Comparison of ENCODE assay signal across 8 mouse cellular contexts in genomic region chr17:33953961-33954565, GRCm38 (mm10). TPM values are rescaled to one million over a fixed set of nuclear protein-coding genes. Genes with fewer than 3 reads are reported as not detected.
DNase-seq lines count a peak whose midpoint lies in the region; ATAC-seq and TF ChIP-seq lines count a peak whose summit lies in the region.

No protein-coding gene starts in this region.

- H3K36me3 ChIP-seq in lung, embryonic 15.5 days: peaks cover 37% of the 10 kb centered on the region
- H3K36me3 ChIP-seq in intestine, postnatal 0 days (ENCODE audit: control insufficient read depth, insufficient read depth): peaks cover 16% of the 10 kb centered on the region
- peaks cover 34% of the 10 kb centered on the region for H3K36me3 ChIP-seq in neural tube, embryonic 15.5 days

- TF ChIP-seq CTCF in embryonic fibroblast, embryonic 13.5 days (IDR thresholded peaks at IDR 0.05; ENCODE audit: borderline replicate concordance, insufficient read depth, low read length): no peak
- TF ChIP-seq CTCF in intestine, postnatal 0 days (IDR thresholded peaks at IDR 0.05; ENCODE audit: low read depth): no peak

- H3K27ac ChIP-seq in lung, embryonic 15.5 days: peak overlapping the region; percentile 42; the same call in 1 of the 2 replicates
- peak overlapping the region; percentile 76 for H3K27ac ChIP-seq in embryonic fibroblast, embryonic 13.5 days (ENCODE audit: insufficient read depth, low read length)
- H3K27ac ChIP-seq in intestine, postnatal 0 days (ENCODE audit: low read depth, low read length): no peak overlapping the region
- H3K27ac ChIP-seq in neural tube, embryonic 15.5 days (replicated peaks): peak overlapping the region; percentile 89; the same call in 1 of the 2 replicates

- 37% methylated on average over 5 of the region's 5 CpGs for WGBS in lung, embryonic 15.5 days
- WGBS in intestine, postnatal 0 days: 26% methylated on average over 5 of the region's 5 CpGs
- WGBS in neural tube, embryonic 15.5 days: 34% methylated on average over 5 of the region's 5 CpGs

- ATAC-seq in lung, embryonic 15.5 days (ENCODE audit: borderline replicate concordance, extremely low read depth, low FRiP score, low TSS enrichment): no peak
- no peak for ATAC-seq in intestine, postnatal 0 days
- no peak for ATAC-seq in neural tube, embryonic 15.5 days (ENCODE audit: low FRiP score)
- ATAC-seq in megakaryocyte-erythroid progenitor cell, adult 5-6 weeks (replicated peaks; ENCODE audit: low FRiP score, low TSS enrichment, poor library complexity, severe bottlenecking): no peak

- peak overlapping the region; percentile 94 for H3K9ac ChIP-seq in lung, embryonic 15.5 days
- peak overlapping the region; percentile 70 for H3K9ac ChIP-seq in intestine, postnatal 0 days (ENCODE audit: low read depth, low read length)
- peak overlapping the region; percentile 90 for H3K9ac ChIP-seq in neural tube, embryonic 15.5 days (replicated peaks)

- H3K4me3 ChIP-seq in lung, embryonic 15.5 days: peak overlapping the region; percentile 75
- H3K4me3 ChIP-seq in embryonic fibroblast, embryonic 13.5 days (ENCODE audit: insufficient read depth, low read length): peak overlapping the region; percentile 91
- H3K4me3 ChIP-seq in intestine, postnatal 0 days (ENCODE audit: low read depth, low read length): peak overlapping the region; percentile 70
- peak overlapping the region; percentile 85 for H3K4me3 ChIP-seq in neural tube, embryonic 15.5 days (replicated peaks)

- H3K27me3 ChIP-seq in lung, embryonic 15.5 days: no peaks in the 10 kb centered on the region
- H3K27me3 ChIP-seq in intestine, postnatal 0 days (replicated peaks; ENCODE audit: control insufficient read depth, insufficient read depth, low read length): no peaks in the 10 kb centered on the region
- no peaks in the 10 kb centered on the region for H3K27me3 ChIP-seq in neural tube, embryonic 15.5 days (replicated peaks)

- no peak for TF ChIP-seq POLR2A in embryonic fibroblast, embryonic 13.5 days (IDR thresholded peaks at IDR 0.05; ENCODE audit: low read depth, low read length)

- peaks cover 55% of the 10 kb centered on the region for H3K4me1 ChIP-seq in lung, embryonic 15.5 days
- H3K4me1 ChIP-seq in embryonic fibroblast, embryonic 13.5 days (ENCODE audit: control insufficient read depth, insufficient read depth, low read length): peaks cover 8% of the 10 kb centered on the region
- peaks cover 10% of the 10 kb centered on the region; the same call in 1 of the 2 replicates for H3K4me1 ChIP-seq in intestine, postnatal 0 days (replicated peaks; ENCODE audit: control insufficient read depth, insufficient read depth, low read length)
- peaks cover 75% of the 10 kb centered on the region for H3K4me1 ChIP-seq in neural tube, embryonic 15.5 days

- no peaks in the 10 kb centered on the region for H3K9me3 ChIP-seq in lung, embryonic 15.5 days
- no peaks in the 10 kb centered on the region for H3K9me3 ChIP-seq in intestine, postnatal 0 days (ENCODE audit: control insufficient read depth)
- no peaks in the 10 kb centered on the region for H3K9me3 ChIP-seq in neural tube, embryonic 15.5 days (replicated peaks)

- no peak for DNase-seq in lung, postnatal 10 days
- DNase-seq in testis, postnatal 10 days (ENCODE audit: low spot score): no peak
- no peak for DNase-seq in left cerebral cortex, adult 9 months (ENCODE audit: low spot score in 2 of 2)

- peak overlapping the region; percentile 76 for H3K4me2 ChIP-seq in lung, embryonic 15.5 days
- H3K4me2 ChIP-seq in intestine, postnatal 0 days (replicated peaks; ENCODE audit: low read depth): peak overlapping the region; percentile 79
- peak overlapping the region; percentile 83 for H3K4me2 ChIP-seq in neural tube, embryonic 15.5 days

RNA-seq across cellular contexts. Expression of gene Vps52, which starts 1.5 kb away (rescaled TPM):
- polyA plus RNA-seq in lung, embryonic 15.5 days (2015; fragmentation: Nextera tagmentation; extraction: Ambion mirVana): 49.3 and 55.4 TPM in 2 replicates
- 34.0 and 35.7 TPM in 2 replicates for polyA plus RNA-seq in embryonic fibroblast, embryonic 13.5 days (2011; ENCODE audit: insufficient read length, low read depth, missing spikeins)
- polyA plus RNA-seq in intestine, postnatal 0 days (2015; fragmentation: Nextera tagmentation; extraction: Ambion mirVana): 23.5 and 25.5 TPM in 2 replicates
- polyA plus RNA-seq in neural tube, embryonic 15.5 days (2015; fragmentation: Nextera tagmentation; extraction: Ambion mirVana): 72.3 and 75.7 TPM in 2 replicates
- 41.4 and 51.4 TPM in 2 replicates for total RNA-seq in megakaryocyte-erythroid progenitor cell, adult 5-6 weeks (2014; fragmentation: Nextera tagmentation)
- total RNA-seq in megakaryocyte-erythroid progenitor cell, adult 5-6 weeks (2017): 17.4 and 26.2 TPM in 2 replicates

RNA-seq across cellular contexts. Expression of gene Rps18, which starts 1.7 kb away (rescaled TPM):
- 1,650 and 1,822 TPM in 2 replicates for polyA plus RNA-seq in lung, embryonic 15.5 days (2015; fragmentation: Nextera tagmentation; extraction: Ambion mirVana)
- polyA plus RNA-seq in embryonic fibroblast, embryonic 13.5 days (2011; ENCODE audit: insufficient read length, low read depth, missing spikeins): 1,572 and 1,668 TPM in 2 replicates
- polyA plus RNA-seq in intestine, postnatal 0 days (2015; fragmentation: Nextera tagmentation; extraction: Ambion mirVana): 1,060 and 1,067 TPM in 2 replicates
- polyA plus RNA-seq in neural tube, embryonic 15.5 days (2015; fragmentation: Nextera tagmentation; extraction: Ambion mirVana): 778 and 1,050 TPM in 2 replicates
- total RNA-seq in megakaryocyte-erythroid progenitor cell, adult 5-6 weeks (2014; fragmentation: Nextera tagmentation): 6,055 and 6,432 TPM in 2 replicates
- 1,728 and 1,730 TPM in 2 replicates for total RNA-seq in megakaryocyte-erythroid progenitor cell, adult 5-6 weeks (2017)

RNA-seq across cellular contexts. Expression of gene B3galt4, which starts 2.8 kb away (rescaled TPM):
- polyA plus RNA-seq in lung, embryonic 15.5 days (2015; fragmentation: Nextera tagmentation; extraction: Ambion mirVana): 3.8 and 4.3 TPM in 2 replicates
- polyA plus RNA-seq in embryonic fibroblast, embryonic 13.5 days (2011; ENCODE audit: insufficient read length, low read depth, missing spikeins): 2.3 and 3.6 TPM in 2 replicates
- 14.0 and 15.0 TPM in 2 replicates for polyA plus RNA-seq in intestine, postnatal 0 days (2015; fragmentation: Nextera tagmentation; extraction: Ambion mirVana)
- polyA plus RNA-seq in neural tube, embryonic 15.5 days (2015; fragmentation: Nextera tagmentation; extraction: Ambion mirVana): 11.9 and 13.1 TPM in 2 replicates
- total RNA-seq in megakaryocyte-erythroid progenitor cell, adult 5-6 weeks (2014; fragmentation: Nextera tagmentation): 0.90 and 1.8 TPM in 2 replicates
- total RNA-seq in megakaryocyte-erythroid progenitor cell, adult 5-6 weeks (2017): 2.7 TPM in 1 of 2 replicates, not detected in the other

RNA-seq across cellular contexts. Expression of gene Wdr46, which starts 13.6 kb away (rescaled TPM):
- polyA plus RNA-seq in lung, embryonic 15.5 days (2015; fragmentation: Nextera tagmentation; extraction: Ambion mirVana): 33.1 and 34.2 TPM in 2 replicates
- 20.3 and 20.5 TPM in 2 replicates for polyA plus RNA-seq in embryonic fibroblast, embryonic 13.5 days (2011; ENCODE audit: insufficient read length, low read depth, missing spikeins)
- polyA plus RNA-seq in intestine, postnatal 0 days (2015; fragmentation: Nextera tagmentation; extraction: Ambion mirVana): 10.6 and 11.2 TPM in 2 replicates
- polyA plus RNA-seq in neural tube, embryonic 15.5 days (2015; fragmentation: Nextera tagmentation; extraction: Ambion mirVana): 25.1 and 29.3 TPM in 2 replicates
- total RNA-seq in megakaryocyte-erythroid progenitor cell, adult 5-6 weeks (2014; fragmentation: Nextera tagmentation): 75.2 and 76.4 TPM in 2 replicates
- 78.8 and 105 TPM in 2 replicates for total RNA-seq in megakaryocyte-erythroid progenitor cell, adult 5-6 weeks (2017)

RNA-seq across cellular contexts. Expression of gene Pfdn6, which starts 13.9 kb away (rescaled TPM):
- 137 and 153 TPM in 2 replicates for polyA plus RNA-seq in lung, embryonic 15.5 days (2015; fragmentation: Nextera tagmentation; extraction: Ambion mirVana)
- 80.7 and 87.8 TPM in 2 replicates for polyA plus RNA-seq in embryonic fibroblast, embryonic 13.5 days (2011; ENCODE audit: insufficient read length, low read depth, missing spikeins)
- polyA plus RNA-seq in intestine, postnatal 0 days (2015; fragmentation: Nextera tagmentation; extraction: Ambion mirVana): 111 and 116 TPM in 2 replicates
- 173 and 183 TPM in 2 replicates for polyA plus RNA-seq in neural tube, embryonic 15.5 days (2015; fragmentation: Nextera tagmentation; extraction: Ambion mirVana)
- total RNA-seq in megakaryocyte-erythroid progenitor cell, adult 5-6 weeks (2014; fragmentation: Nextera tagmentation): 192 and 240 TPM in 2 replicates
- 209 and 235 TPM in 2 replicates for total RNA-seq in megakaryocyte-erythroid progenitor cell, adult 5-6 weeks (2017)
